Mouse (Mus musculus): ENCODE measurements around the gene Agpat3.

Agpat3 gene

DNA sequence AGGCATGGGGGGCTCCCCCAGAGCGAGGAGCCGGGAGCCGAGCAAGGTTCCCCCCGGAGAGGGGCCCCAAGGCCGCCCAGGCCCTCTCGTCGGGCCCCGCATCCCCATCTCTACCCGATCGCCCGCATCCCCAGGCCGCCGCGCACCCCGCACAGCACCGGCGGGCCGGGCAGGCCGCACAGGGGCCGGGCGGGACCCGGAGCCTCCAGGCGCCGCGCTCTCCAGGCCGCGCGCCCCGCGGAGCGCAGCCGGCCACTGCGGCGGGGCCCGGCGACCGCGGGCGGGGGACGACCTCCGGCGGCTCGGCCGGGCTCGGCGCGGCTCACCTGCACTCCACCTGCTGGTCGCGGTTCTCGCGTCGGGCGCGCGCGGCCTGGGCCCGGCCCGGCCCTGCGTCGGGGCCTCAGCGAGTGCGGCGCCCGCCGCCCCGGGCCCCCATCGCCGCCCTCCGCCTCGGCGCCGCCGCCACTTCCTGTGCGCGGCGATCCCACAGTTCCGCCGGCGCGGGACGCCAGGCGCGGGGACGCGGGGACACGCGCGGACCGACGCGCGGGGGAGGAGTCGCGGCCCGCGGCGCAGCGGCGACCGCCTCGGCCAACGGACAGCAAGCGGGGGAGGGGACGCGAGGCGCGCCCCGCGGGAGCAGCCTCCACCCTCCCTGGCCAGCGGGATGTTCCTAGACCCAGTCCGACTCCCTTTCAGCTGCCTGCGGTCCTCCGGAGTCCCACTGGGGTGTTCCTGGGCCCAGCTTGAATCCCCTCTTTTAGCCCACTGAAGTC, at the start of gene Agpat3:
Gene Agpat3, minus strand, starts transcription at position 603 of the 779 bp plus-strand sequence.
- in situ Hi-C loops (cut with MboI; ENCODE audit: low pct_unique_long_range_greater_than_20kb in 1 of 2, low sequenced_read_pairs in 2 of 2, unreplicated experiment in 1 of 2), result no loop called here

DNA sequence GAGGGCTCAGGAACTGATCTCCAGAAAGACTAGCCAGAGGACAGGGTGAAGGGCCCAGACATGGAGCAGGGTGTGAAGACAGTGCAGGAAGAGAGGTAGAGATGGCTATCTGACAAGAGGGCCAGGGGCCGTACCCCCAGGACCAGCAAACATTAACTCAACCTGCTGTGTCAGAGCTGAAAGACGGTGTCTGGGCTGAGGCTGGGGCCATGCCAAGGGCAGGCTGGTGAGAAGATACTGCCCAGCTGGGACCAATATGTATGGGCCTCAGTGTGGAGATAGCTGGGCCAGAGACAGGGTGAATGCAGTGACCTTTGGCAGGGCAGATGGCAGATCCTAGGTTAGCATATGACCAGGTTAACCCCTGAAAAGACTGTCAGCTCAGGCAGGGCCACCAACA, 48.8 kb upstream of the Agpat3 start:
- in situ Hi-C loops (cut with MboI; ENCODE audit: low pct_unique_long_range_greater_than_20kb in 1 of 2, low sequenced_read_pairs in 2 of 2, unreplicated experiment in 1 of 2), result no loop called here

DNA sequence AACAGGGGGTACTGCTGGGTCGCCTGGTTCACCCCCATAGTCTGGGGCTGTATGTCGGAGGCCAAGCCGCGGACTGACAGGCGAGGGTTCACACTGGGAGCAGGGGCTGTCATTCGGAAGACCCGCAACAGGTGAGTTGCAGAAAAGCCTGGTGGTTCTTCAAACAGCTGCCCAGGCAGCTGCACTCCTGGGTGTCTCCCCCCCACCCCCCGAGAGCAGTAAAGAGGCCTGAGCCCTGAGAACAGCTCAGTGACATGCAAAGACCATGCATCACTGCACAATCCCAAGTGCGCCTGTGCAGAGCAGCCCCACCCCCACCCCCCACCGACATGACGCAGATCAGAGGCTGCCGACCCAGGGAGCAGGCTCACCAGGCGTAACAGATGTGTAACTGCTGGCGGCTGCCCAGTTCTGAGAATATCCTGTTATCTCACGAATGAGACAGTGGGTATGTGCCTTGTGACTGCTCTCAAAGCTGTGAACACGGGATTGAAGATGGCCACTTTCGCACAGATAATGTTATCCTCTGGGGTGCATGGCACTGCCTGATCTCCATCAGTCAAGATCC, 46.9 kb upstream of the Agpat3 start:
- in situ Hi-C loops (cut with MboI; ENCODE audit: low pct_unique_long_range_greater_than_20kb in 1 of 2, low sequenced_read_pairs in 2 of 2, unreplicated experiment in 1 of 2), result no loop called here

DNA sequence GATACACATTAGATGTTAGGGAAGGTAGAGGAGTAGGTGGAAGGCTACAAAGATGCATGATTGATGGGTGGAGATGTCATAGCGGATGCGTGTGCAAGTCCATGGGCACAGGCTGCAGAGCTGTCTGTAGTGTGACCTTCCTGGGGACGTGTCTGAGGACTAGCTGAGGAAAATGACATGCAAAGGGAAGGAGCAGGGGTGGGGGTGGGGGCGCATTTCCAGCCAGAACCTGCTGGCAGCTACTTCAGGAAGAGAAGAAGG, 44.3 kb upstream of the Agpat3 start:
- in situ Hi-C loops (cut with MboI; ENCODE audit: low pct_unique_long_range_greater_than_20kb in 1 of 2, low sequenced_read_pairs in 2 of 2, unreplicated experiment in 1 of 2), result no loop called here

DNA sequence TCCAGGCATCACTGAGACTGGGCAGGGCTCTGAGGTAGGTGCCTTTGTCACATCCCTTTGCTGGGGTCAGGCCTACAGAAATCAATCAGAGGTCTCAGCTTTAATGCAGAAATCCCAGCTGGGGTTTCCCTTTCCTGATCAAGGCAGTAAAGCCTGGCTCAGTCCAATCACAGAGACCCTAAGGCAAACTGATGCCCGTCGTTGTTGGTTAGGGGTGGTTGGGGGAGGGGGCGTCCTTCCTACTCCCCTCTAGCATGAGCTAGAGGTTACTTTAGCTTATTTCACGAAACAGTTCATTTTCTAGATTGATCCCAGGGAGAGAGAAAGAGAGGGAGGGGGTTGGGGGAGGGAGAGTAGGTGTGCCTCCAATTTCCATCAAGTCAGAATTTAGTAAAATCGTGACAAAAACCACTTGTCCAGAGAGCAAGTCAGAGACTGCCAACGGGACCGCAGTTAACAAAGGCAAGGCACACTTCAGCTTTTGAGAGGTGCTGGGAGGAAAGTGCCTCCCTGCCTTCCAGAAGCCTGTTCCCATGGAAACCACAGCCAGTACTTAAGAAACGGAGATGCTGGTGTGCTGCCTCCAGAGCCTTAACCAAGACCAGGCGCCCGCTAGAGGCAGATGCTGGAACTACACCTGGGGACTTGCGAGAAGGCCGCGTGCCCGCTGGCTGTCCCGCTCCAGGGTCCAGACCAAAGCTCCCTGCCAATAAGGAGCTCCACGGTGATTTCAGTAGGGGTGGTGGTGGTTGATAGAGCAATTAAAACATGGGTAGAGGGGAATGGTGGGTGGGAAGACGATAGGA, 43.7 kb upstream of the Agpat3 start:
- in situ Hi-C loops (cut with MboI; ENCODE audit: low pct_unique_long_range_greater_than_20kb in 1 of 2, low sequenced_read_pairs in 2 of 2, unreplicated experiment in 1 of 2), result no loop called here

DNA sequence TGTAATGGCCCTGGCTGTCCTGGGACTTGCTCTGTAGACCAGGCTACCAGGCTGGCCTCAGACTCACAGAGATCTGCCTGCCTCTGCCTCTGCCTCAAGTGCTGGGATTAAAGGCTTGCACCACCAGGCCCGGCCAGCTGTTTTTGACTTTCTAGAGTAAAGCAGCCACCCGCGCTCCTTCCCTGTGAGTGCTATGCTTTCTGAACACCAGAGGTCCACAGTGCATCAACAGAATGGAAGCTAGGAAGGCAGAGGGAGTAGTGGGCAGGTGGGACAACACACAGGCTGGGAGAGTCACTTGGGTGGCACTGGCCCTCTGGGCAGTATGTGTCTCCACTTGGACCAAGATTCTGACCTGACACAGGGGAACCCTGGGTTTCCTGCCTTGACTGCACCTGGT, 43.1 kb upstream of the Agpat3 start:
- in situ Hi-C loops (cut with MboI; ENCODE audit: low pct_unique_long_range_greater_than_20kb in 1 of 2, low sequenced_read_pairs in 2 of 2, unreplicated experiment in 1 of 2), result no loop called here

DNA sequence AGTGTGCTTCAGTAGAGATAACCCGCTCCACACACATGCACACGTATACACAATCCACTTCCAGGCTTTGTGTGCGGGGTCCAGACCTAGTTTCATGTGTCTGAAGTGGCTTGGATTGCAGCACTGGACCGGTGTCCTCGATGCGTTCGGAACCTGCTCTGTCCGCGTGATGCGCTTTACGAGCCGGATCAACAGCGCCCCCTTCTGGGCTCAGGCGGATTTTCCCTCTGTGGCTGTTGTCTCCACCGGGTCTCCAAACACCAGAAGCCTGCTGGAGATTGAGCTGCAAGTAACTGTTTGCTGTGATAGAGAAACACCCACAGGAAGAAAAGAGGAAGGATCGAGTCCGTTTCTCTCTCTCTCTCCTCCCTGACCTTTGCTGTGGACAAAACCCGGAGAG, 39.8 kb upstream of the Agpat3 start:
- in situ Hi-C loops (cut with MboI; ENCODE audit: low pct_unique_long_range_greater_than_20kb in 1 of 2, low sequenced_read_pairs in 2 of 2, unreplicated experiment in 1 of 2), result no loop called here

DNA sequence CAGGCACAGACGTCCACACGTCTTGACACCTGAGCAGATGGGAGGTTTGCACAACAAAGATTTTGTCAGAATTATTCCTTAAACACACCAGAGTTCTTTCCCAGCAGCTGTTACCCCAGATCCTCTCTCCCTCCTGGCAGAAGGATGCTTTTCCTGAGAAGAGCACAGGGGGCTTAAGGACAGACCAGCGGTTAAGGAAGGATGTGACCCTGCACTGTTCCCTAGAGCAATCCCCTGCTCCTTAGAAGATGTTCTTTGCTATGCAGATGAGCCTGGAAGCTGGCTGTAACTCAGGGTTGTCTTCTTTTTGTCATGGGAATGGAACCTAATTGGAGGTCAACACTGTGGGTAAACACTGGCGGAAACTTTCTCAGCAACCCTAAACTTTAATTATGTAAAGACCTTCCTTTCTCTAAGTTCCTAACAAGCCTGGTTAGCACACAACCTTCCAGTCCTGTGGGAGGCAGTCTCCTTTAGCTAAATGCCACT, 38.7 kb upstream of the Agpat3 start:
- in situ Hi-C loops (cut with MboI; ENCODE audit: low pct_unique_long_range_greater_than_20kb in 1 of 2, low sequenced_read_pairs in 2 of 2, unreplicated experiment in 1 of 2), result no loop called here

DNA sequence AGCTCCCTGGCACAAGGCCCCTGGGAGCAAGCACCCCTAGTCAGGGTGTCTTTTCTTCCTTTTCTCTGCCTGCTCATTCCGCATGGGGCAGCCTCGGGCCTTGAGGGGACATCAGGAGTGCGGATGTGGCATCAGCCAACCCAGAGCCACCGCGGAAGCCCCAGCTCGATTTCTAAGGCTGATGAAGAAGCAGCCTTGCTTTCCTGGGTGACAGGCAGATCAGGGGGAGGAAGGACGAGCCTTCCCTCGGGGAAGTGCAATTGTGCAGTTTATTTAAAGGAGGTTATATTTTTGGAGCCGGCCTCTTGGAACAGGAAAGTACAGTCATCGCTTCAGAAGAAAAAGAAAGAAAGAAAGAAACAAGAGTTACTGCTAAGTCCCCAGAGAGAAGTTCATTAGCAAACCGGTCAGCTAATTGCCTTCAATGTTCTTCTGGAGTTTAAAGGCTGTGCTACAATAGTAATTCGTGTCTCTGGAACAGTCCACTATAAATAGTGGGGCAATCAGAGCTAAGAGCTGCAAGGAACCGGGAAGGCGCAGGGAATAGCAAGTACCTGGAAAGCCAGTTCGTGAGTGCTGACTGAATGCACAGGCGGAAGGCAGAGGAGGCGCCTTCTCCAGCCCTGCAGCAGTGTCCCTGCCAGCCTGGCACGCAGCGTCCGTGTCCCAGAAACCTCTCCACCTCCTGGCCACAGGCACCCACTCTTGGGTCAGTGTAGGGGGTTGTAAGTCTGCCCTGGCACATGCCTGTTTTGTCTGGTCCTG, 36.1 kb upstream of the Agpat3 start:
- in situ Hi-C loops (cut with MboI; ENCODE audit: low pct_unique_long_range_greater_than_20kb in 1 of 2, low sequenced_read_pairs in 2 of 2, unreplicated experiment in 1 of 2), result loop anchor here in 1 of 2 experiments (10.0 kb wide), 1 partner anchor 124 kb away; no protein-coding TSS in a partner anchor

DNA sequence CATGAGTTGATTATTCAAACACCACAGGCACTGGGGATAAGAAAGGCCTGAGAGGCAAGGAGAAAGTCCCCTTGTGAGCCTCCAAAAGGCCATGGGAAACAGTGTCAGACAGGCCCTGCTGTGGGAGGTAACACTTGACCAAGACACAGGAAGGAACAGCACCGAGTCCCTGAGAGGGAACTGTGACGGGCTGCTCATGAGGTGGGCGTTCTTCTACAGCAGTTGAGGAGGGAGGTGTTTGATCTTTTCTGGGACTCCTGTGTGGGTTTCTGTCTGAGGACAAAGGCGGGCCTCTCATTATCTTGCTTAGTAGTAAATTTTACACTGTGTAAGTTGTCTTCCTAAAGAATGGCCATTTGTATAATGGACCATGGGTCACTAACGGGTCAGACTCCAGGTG, 33.2 kb upstream of the Agpat3 start:
- in situ Hi-C loops (cut with MboI; ENCODE audit: low pct_unique_long_range_greater_than_20kb in 1 of 2, low sequenced_read_pairs in 2 of 2, unreplicated experiment in 1 of 2), result loop anchor here in 1 of 2 experiments (10.0 kb wide), 1 partner anchor 121 kb away; no protein-coding TSS in a partner anchor

DNA sequence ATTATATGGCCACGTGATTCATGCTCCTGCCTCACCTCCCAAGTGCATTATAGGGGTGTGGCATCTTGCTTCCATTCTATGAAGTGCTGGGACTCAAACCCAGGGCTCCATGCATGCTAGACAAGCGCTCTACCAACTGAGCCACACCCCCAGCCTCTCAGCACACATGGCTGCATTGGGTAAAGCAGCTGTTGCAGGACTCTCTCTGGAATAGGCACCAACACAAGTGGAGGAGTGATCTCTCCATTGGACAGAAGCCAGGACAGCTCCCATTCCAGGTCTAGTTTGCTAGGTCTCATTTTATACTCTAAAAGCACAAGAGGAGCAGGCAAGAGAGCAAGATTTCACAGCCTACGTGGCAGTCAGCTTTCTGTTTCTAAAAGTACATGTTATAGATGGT, 31.3 kb upstream of the Agpat3 start:
- in situ Hi-C loops (cut with MboI; ENCODE audit: low pct_unique_long_range_greater_than_20kb in 1 of 2, low sequenced_read_pairs in 2 of 2, unreplicated experiment in 1 of 2), result loop anchor here in 1 of 2 experiments (10.0 kb wide), 1 partner anchor 119 kb away; no protein-coding TSS in a partner anchor

DNA sequence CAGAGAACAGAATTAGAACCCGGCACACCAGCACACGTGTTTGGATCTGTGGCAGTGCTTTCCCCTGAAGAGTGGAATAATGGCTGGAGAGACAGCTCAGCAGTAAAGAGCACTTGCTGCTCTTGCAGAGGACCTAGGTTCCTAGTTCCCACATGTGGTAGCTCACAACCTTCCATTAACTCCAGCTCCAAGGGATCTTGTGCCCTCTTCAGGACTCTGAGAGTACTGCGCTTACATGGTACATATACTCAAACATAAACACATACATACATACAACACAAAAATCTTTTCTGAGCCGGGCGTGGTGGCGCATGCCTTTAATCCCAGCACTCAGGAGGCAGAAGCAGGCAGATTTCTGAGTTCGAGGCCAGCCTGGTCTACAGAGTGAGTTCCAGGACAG, 26.2 kb upstream of the Agpat3 start:
- in situ Hi-C loops (cut with MboI; ENCODE audit: low pct_unique_long_range_greater_than_20kb in 1 of 2, low sequenced_read_pairs in 2 of 2, unreplicated experiment in 1 of 2), result loop anchor here in 1 of 2 experiments (10.0 kb wide), 1 partner anchor 114 kb away; no protein-coding TSS in a partner anchor

DNA sequence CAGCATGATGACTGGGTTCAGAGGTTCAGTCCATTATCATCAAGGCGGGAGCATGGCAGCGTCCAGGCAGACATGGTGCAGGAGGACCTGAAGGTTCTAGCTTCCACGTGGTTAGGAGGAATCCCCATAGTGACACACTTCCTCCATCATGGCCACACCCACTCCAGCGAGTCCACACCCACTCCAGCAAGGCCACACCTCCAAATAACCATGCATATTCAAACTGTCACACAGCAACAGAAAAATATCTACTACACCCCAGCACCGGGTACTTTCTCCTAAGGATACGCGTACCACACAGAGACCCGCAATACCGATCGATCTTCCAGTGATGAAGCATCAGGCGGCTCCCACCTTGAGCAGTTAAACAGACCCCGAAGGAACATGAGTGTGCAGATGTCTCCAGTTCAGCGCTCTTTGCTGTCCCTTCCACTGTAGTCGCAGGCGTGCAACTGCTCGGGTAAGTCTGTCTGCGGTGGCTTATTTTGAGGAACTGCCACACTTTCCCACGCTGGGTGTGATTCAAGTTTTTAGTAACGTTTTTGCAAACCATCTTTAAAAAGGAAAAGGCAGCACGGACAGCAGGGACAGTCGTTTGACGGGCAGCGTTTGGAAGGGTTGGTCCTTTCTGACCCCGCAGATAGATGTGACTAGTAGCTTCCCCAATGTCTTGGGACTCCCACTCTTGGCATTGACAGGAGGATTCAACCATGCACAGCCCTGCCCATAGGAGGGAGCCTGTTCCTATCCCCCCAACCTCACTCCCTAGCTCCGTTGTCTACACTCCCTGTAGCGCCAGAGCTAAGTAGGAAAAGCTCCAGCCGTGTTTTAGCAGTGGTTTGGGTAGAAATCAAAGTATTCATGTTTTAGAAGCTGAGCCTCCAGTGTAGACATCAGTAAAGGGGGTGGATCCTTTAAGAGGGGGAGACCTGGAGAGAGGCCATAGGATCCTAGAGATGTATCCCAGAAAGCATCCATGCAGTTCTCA, 20.7 kb upstream of the Agpat3 start:
- in situ Hi-C loops (cut with MboI; ENCODE audit: low pct_unique_long_range_greater_than_20kb in 1 of 2, low sequenced_read_pairs in 2 of 2, unreplicated experiment in 1 of 2), result loop anchor here in 1 of 2 experiments (10.0 kb wide), 1 partner anchor 108 kb away; no protein-coding TSS in a partner anchor

DNA sequence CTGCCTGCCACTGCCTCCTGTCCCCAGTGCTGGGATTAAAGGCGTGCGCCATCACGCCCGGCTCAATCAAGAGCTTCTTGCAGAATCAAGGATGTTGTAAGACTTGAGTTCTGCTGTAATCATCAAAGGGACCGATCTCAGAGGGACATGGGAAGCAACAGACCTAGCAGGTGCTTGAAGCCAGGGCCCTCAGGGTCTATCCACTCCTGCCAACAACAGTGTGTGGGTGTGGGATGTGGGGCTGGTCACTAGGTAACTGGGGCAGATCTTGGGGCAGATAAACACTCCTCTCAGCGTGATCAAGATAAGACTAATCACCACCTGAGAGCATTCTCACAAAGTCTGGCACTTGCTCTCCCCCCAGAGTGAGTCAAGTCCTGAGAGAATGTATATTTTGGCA, 19.5 kb upstream of the Agpat3 start:
- in situ Hi-C loops (cut with MboI; ENCODE audit: low pct_unique_long_range_greater_than_20kb in 1 of 2, low sequenced_read_pairs in 2 of 2, unreplicated experiment in 1 of 2), result loop anchor here in 1 of 2 experiments (10.0 kb wide), 1 partner anchor 107 kb away; no protein-coding TSS in a partner anchor

DNA sequence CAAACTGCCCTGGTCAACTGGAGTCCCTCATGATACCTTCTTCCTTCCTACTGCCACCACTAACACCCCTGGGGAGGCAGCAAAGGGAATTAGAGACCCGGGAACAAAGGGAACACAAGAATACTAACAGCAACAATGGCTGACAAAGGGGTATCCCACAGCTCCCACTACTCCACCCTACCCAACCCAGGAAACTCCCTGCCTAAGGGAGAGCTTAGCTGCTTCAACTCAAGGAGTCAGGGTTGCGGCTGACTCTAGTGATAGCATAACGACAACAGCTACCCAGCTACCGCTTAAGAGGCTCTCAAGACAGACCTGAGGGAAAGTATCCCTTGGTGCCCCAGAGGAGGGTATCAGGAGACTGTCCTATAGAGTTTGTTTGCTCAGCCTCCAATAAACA, 15.3 kb upstream of the Agpat3 start:
- in situ Hi-C loops (cut with MboI; ENCODE audit: low pct_unique_long_range_greater_than_20kb in 1 of 2, low sequenced_read_pairs in 2 of 2, unreplicated experiment in 1 of 2), result no loop called here

DNA sequence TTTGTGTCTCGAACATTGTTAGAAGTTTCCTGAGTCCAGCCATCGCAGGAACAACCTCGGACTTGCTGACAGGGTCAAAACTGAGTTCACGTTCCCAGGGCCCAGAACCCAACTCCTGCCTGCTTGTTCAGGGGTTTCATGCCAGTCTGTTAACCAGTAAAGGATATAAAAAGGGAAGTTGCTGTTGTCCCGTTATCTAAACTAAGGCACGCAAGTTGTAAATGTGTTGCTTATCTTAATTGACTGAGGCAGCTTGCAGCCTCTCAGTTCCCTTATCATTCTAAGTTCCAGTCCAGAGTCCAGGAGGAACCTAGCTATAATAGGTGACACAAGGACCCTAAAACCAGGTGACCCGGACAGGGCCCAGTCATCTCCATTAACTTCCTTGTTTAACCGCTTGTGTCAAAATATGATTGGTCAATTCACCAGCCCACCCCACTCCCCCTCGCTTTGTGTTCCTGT, 14.6 kb upstream of the Agpat3 start:
- in situ Hi-C loops (cut with MboI; ENCODE audit: low pct_unique_long_range_greater_than_20kb in 1 of 2, low sequenced_read_pairs in 2 of 2, unreplicated experiment in 1 of 2), result no loop called here

DNA sequence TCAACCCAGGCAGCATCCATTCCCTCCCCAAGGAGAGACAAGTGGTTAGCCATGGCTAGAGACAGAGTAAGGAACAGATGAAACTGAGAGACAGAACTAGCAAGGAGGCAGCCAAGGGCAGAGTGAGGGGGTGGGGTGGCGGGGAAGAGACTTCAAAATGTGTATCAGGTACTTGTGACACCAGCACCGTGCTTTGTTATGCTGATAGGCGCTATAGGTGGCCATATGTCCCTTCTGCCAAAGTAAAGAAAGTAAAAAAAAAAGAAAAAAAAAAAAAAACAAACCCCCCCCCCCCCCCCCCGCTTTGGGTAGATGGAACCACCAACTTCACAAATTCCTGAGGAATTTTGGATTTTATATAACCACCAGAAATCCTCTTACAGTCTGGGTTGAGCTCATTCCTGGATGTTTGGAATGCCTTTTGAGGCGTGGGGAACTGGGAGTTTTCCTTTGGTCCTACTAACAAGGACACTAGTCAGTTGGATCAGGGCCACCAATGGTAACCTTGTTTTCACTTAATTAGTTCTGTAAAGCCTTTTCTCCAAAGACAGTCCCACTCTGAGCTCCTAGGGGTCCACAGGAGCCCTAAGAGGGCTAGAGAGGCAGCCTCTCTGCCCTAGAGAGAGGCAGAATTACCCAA, 14.0 kb upstream of the Agpat3 start:
- in situ Hi-C loops (cut with MboI; ENCODE audit: low pct_unique_long_range_greater_than_20kb in 1 of 2, low sequenced_read_pairs in 2 of 2, unreplicated experiment in 1 of 2), result no loop called here

Measured in mouse embryonic stem cell (cell line).